Mouse (Mus musculus): ENCODE measurements around the gene Pgap1.

The Pgap1 gene

GRCm38 (mm10) chr1:54520062-54520577 lies 37.4 kb downstream of the Pgap1 start:
- in situ Hi-C loops (cut with MboI, MseI), result no loop called here

- in situ Hi-C loops (cut with MboI, MseI), result no loop called here
Observed at GRCm38 (mm10) chr1:54513836-54514235, 43.6 kb downstream of the Pgap1 start.

GRCm38 (mm10) chr1:54498496-54498895 lies 59.0 kb downstream of the Pgap1 start:
- in situ Hi-C loops (cut with MboI, MseI), result no loop called here

- in situ Hi-C loops (cut with MboI, MseI), result no loop called here
Observed at GRCm38 (mm10) chr1:54496254-54496653, 61.2 kb downstream of the Pgap1 start.

- in situ Hi-C loops (cut with MboI, MseI), result no loop called here
Observed at GRCm38 (mm10) chr1:54493496-54493895, 64.0 kb downstream of the Pgap1 start.

GRCm38 (mm10) chr1:54492435-54492841 lies 65.0 kb downstream of the Pgap1 start:
- in situ Hi-C loops (cut with MboI, MseI), result no loop called here

GRCm38 (mm10) chr1:54484744-54485420 lies 72.6 kb downstream of the Pgap1 start:
- in situ Hi-C loops (cut with MboI, MseI), result no loop called here

- in situ Hi-C loops (cut with MboI, MseI), result no loop called here
Observed at GRCm38 (mm10) chr1:54480491-54480890, 77.0 kb downstream of the Pgap1 start.

GRCm38 (mm10) chr1:54468662-54469061 lies 88.8 kb downstream of the Pgap1 start:
- in situ Hi-C loops (cut with MboI, MseI), result no loop called here

GRCm38 (mm10) chr1:54467366-54467765 lies 90.1 kb downstream of the Pgap1 start:
- in situ Hi-C loops (cut with MboI, MseI), result no loop called here

GRCm38 (mm10) chr1:54452116-54452515 lies 105.4 kb downstream of the Pgap1 start:
- in situ Hi-C loops (cut with MboI, MseI), result no loop called here

GRCm38 (mm10) chr1:54448833-54449232 lies 108.7 kb downstream of the Pgap1 start:
- in situ Hi-C loops (cut with MboI, MseI), result no loop called here

- in situ Hi-C loops (cut with MboI, MseI), result no loop called here
Observed at GRCm38 (mm10) chr1:54443641-54444040, 113.8 kb downstream of the Pgap1 start.

GRCm38 (mm10) chr1:54439080-54439476 lies 118.4 kb downstream of the Pgap1 start:
- in situ Hi-C loops (cut with MboI, MseI), result loop anchor here in 1 of 2 experiments (10.0 kb wide), 1 partner anchor 1644 kb away; no protein-coding TSS in a partner anchor

GRCm38 (mm10) chr1:54438340-54439079 lies 119.0 kb downstream of the Pgap1 start, which contains the start of gene Gtf3c3:
Gtf3c3 (minus strand) TSS chr1:54438971.
- in situ Hi-C loops (cut with MboI, MseI), result loop anchor here in 1 of 2 experiments (10.0 kb wide), 1 partner anchor 1644 kb away; no protein-coding TSS in a partner anchor

Measured in T-helper 17 cell (primary cell).